ENCODE assay signal across 8 mouse cellular contexts in the genomic region with DNA sequence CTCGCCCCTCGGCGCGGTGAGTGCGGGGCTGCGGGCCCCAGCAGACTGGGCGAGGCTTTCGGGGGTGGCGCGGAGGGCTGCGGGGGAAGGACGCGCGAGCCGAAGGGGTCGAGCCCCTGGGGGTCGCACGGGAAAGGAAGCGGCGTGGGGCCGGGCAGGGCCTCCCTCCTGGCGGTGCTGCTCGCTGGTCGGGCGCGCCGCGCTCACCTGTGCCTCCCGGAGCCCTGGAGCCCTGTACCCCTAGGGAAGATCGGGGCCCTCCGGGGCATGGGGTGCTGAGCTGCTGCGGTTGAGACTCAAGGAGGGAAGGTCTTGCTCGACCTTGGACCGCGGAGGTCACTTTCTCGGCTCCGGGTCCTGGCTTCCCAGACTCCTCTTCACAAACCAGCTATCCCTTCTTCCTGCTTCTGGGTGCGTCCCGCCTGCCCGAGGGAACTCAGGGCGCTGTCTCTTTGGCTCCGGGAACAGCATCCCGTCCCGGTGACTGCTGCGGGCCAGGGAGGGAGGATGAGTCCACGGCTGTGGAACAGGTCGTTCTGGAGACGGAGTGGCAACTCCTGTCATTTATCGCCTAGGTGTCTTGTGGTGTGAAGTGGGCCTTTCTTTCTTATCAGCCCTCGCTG. TPM values are rescaled to one million over a fixed set of nuclear protein-coding genes. Genes with fewer than 3 reads are reported as not detected.
DNase-seq lines count a peak whose midpoint lies in the region; ATAC-seq and TF ChIP-seq lines count a peak whose summit lies in the region.

No protein-coding gene starts in this region.

- H3K4me2 ChIP-seq in intestine, embryonic 15.5 days (replicated peaks): peak overlapping the region; percentile 96
- peak overlapping the region; percentile 84 for H3K4me2 ChIP-seq in liver, embryonic 16.5 days (ENCODE audit: low read depth, low read length)

- H3K27ac ChIP-seq in cerebellum, adult 2 months (ENCODE audit: insufficient read depth, low read length): peak overlapping the region; percentile 6; the same call in 1 of the 2 replicates
- H3K27ac ChIP-seq in intestine, embryonic 15.5 days: peak overlapping the region; percentile 48; the same call in 1 of the 2 replicates
- no peak overlapping the region for H3K27ac ChIP-seq in liver, embryonic 16.5 days (ENCODE audit: low read length)

- H3K9me3 ChIP-seq in intestine, embryonic 15.5 days: no peaks in the 10 kb centered on the region
- no peaks in the 10 kb centered on the region for H3K9me3 ChIP-seq in liver, embryonic 16.5 days (replicated peaks; ENCODE audit: control insufficient read depth, low read length)

- TF ChIP-seq POLR2A in cerebellum, adult 2 months (IDR thresholded peaks at IDR 0.05; ENCODE audit: borderline replicate concordance, insufficient read depth, low read length): no peak

- under 1% methylated on average over 49 of the region's 50 CpGs for WGBS in cerebellum, adult 2 months
- under 1% methylated on average over 50 of the region's 50 CpGs for WGBS in intestine, embryonic 15.5 days
- WGBS in liver, embryonic 16.5 days (ENCODE audit: insufficient replicate concordance): 0% methylated on average over 40 of the region's 50 CpGs

- no peaks in the 10 kb centered on the region for H3K4me1 ChIP-seq in cerebellum, adult 2 months (ENCODE audit: control insufficient read depth, insufficient read depth, low read length)
- H3K4me1 ChIP-seq in intestine, embryonic 15.5 days (replicated peaks): peaks cover 10% of the 10 kb centered on the region
- H3K4me1 ChIP-seq in liver, embryonic 16.5 days (ENCODE audit: control insufficient read depth, low read depth, low read length): no peaks in the 10 kb centered on the region; the same call in 1 of the 2 replicates

- peak overlapping the region; percentile 62 for H3K4me3 ChIP-seq in cerebellum, adult 2 months (replicated peaks; ENCODE audit: insufficient read depth, low read depth, low read length)
- H3K4me3 ChIP-seq in intestine, embryonic 15.5 days (replicated peaks): peak overlapping the region; percentile 76
- peak overlapping the region; percentile 66 for H3K4me3 ChIP-seq in liver, embryonic 16.5 days (ENCODE audit: low read depth, low read length)

- no peaks in the 10 kb centered on the region for H3K27me3 ChIP-seq in cerebellum, adult 2 months (ENCODE audit: control insufficient read depth, insufficient read depth, low read length)
- no peaks in the 10 kb centered on the region for H3K27me3 ChIP-seq in intestine, embryonic 15.5 days (replicated peaks)
- H3K27me3 ChIP-seq in liver, embryonic 16.5 days (ENCODE audit: control insufficient read depth, insufficient read depth, low read depth, low read length): peaks cover 29% of the 10 kb centered on the region

- no peak for TF ChIP-seq CTCF in cerebellum, adult 2 months (IDR thresholded peaks at IDR 0.05; ENCODE audit: borderline replicate concordance, insufficient read depth, low read depth, low read length)

- H3K9ac ChIP-seq in intestine, embryonic 15.5 days: peak overlapping the region; percentile 70
- peak overlapping the region; percentile 59 for H3K9ac ChIP-seq in liver, embryonic 16.5 days (ENCODE audit: low read depth, low read length)

- DNase-seq in spleen, postnatal 10 days (ENCODE audit: low spot score in 2 of 2): peak; percentile 28 to 39
- DNase-seq in spleen, postnatal 36 days (ENCODE audit: low spot score in 2 of 2): no peak
- DNase-seq in cerebellum, adult 2 months: peak; percentile 44 to 67
- DNase-seq in forelimb bud, embryonic 11.5 days (ENCODE audit: low read depth, low spot score): peak; percentile 11
- DNase-seq in neural tube, embryonic 10.5 days (ENCODE audit: extremely low spot score, low spot score): peak; percentile 75
- DNase-seq in natural killer cell, adult 2 months (ENCODE audit: low spot score in 2 of 2): no peak

- no peaks in the 10 kb centered on the region for H3K36me3 ChIP-seq in intestine, embryonic 15.5 days
- no peaks in the 10 kb centered on the region for H3K36me3 ChIP-seq in liver, embryonic 16.5 days (ENCODE audit: control insufficient read depth, insufficient read depth)

- ATAC-seq in intestine, embryonic 15.5 days: peak; percentile 82
- peak; percentile 40 for ATAC-seq in liver, embryonic 16.5 days (ENCODE audit: low read depth)

RNA-seq across cellular contexts. Expression of a gene that starts 0.4 kb away (rescaled TPM):
- polyA plus RNA-seq in cerebellum, adult 2 months (2012; rRNA removed): 14.7 and 17.0 TPM in 2 replicates
- polyA plus RNA-seq in intestine, embryonic 15.5 days (2015; fragmentation: Nextera tagmentation; extraction: Ambion mirVana): 19.9 and 20.3 TPM in 2 replicates
- polyA plus RNA-seq in liver, embryonic 16.5 days (2015; fragmentation: Nextera tagmentation; extraction: Ambion mirVana): 2.0 and 2.5 TPM in 2 replicates

RNA-seq across cellular contexts. Expression of a gene that starts 56.1 kb away (rescaled TPM):
- 19.6 and 20.2 TPM in 2 replicates for polyA plus RNA-seq in cerebellum, adult 2 months (2012; rRNA removed)
- polyA plus RNA-seq in intestine, embryonic 15.5 days (2015; fragmentation: Nextera tagmentation; extraction: Ambion mirVana): 13.5 and 15.7 TPM in 2 replicates
- polyA plus RNA-seq in liver, embryonic 16.5 days (2015; fragmentation: Nextera tagmentation; extraction: Ambion mirVana): 4.9 and 5.0 TPM in 2 replicates

RNA-seq across cellular contexts. Expression of a gene that starts 56.2 kb away (rescaled TPM):
- polyA plus RNA-seq in cerebellum, adult 2 months (2012; rRNA removed): 46.0 and 62.4 TPM in 2 replicates
- 62.8 and 63.1 TPM in 2 replicates for polyA plus RNA-seq in intestine, embryonic 15.5 days (2015; fragmentation: Nextera tagmentation; extraction: Ambion mirVana)
- polyA plus RNA-seq in liver, embryonic 16.5 days (2015; fragmentation: Nextera tagmentation; extraction: Ambion mirVana): 21.5 and 24.6 TPM in 2 replicates

Comparison
In these comparisons a context has a peak if more than half of its experiments do, and no peak if none do; other contexts are left out.
1. DNase-seq: peak in spleen, postnatal 10 days (2 of 2), cerebellum, adult 2 months (2 of 2), forelimb bud, embryonic 11.5 days (single experiment) and neural tube, embryonic 10.5 days (single experiment); none in spleen, postnatal 36 days (0 of 2) and natural killer cell, adult 2 months (0 of 2).
2. Peak in every context shown above with its lines, with median percentiles within 50 percentile points of each other: H3K4me3 ChIP-seq.